29 mouse cellular contexts compared by ENCODE assay signal in genomic region chr7:122302538-122302937, GRCm38 (mm10). TPM values are rescaled to one million over a fixed set of nuclear protein-coding genes. Genes with fewer than 3 reads are reported as not detected.
DNase-seq lines count a peak whose midpoint lies in the region; ATAC-seq and TF ChIP-seq lines count a peak whose summit lies in the region.
"Had no signal": no experiment of that assay in that cellular context is flagged by ENCODE, and none has a peak within 500 bp of the region (broad histone marks: within the 10 kb centered on the region; RNA-seq: fewer than 3 reads in every experiment).

No protein-coding gene starts in this region.

- H3K4me2 ChIP-seq in heart, embryonic 12.5 days: no peak overlapping the region
- H3K4me2 ChIP-seq: embryonic facial prominence, embryonic 13.5 days; forebrain, embryonic 12.5 days; forebrain, embryonic 15.5 days; heart, embryonic 11.5 days; heart, embryonic 15.5 days; hindbrain, embryonic 13.5 days; intestine, embryonic 15.5 days had no signal

- peaks cover 54% of the 10 kb centered on the region for H3K4me1 ChIP-seq in cerebellum, adult 2 months (ENCODE audit: control insufficient read depth, insufficient read depth, low read length)
- no peaks in the 10 kb centered on the region for H3K4me1 ChIP-seq in heart, embryonic 12.5 days (replicated peaks)
- H3K4me1 ChIP-seq: embryonic facial prominence, embryonic 10.5 days; embryonic facial prominence, embryonic 13.5 days; forebrain, embryonic 12.5 days; forebrain, embryonic 15.5 days; heart, embryonic 15.5 days; intestine, embryonic 15.5 days had no signal

- H3K36me3 ChIP-seq in heart, embryonic 12.5 days: no peaks in the 10 kb centered on the region
- H3K36me3 ChIP-seq: embryonic facial prominence, embryonic 10.5 days; embryonic facial prominence, embryonic 13.5 days; forebrain, embryonic 12.5 days; forebrain, embryonic 15.5 days; heart, embryonic 15.5 days; hindbrain, embryonic 10.5 days; intestine, embryonic 15.5 days had no signal

- H3K27ac ChIP-seq in cerebellum, adult 2 months (ENCODE audit: insufficient read depth, low read length): peak overlapping the region; percentile 76
- peak overlapping the region; percentile 55 for H3K27ac ChIP-seq in layer of hippocampus, adult 2 months
- H3K27ac ChIP-seq in heart, embryonic 12.5 days (ENCODE audit: poor library complexity, severe bottlenecking): no peak overlapping the region
- H3K27ac ChIP-seq: embryonic facial prominence, embryonic 10.5 days; embryonic facial prominence, embryonic 13.5 days; forebrain, embryonic 12.5 days; forebrain, embryonic 15.5 days; gastrocnemius, adult 2 months; heart, embryonic 15.5 days; hindbrain, embryonic 10.5 days; hindbrain, embryonic 13.5 days; intestine, embryonic 15.5 days had no signal

- H3K9me3 ChIP-seq in heart, embryonic 12.5 days (replicated peaks): peaks cover 9% of the 10 kb centered on the region
- H3K9me3 ChIP-seq: embryonic facial prominence, embryonic 10.5 days; embryonic facial prominence, embryonic 13.5 days; forebrain, embryonic 15.5 days; heart, embryonic 15.5 days; hindbrain, embryonic 10.5 days; hindbrain, embryonic 13.5 days; intestine, embryonic 15.5 days had no signal

- ATAC-seq in heart, embryonic 12.5 days (ENCODE audit: insufficient number of reproducible peaks, low FRiP score): no peak
- ATAC-seq: forebrain, embryonic 15.5 days; hindbrain, embryonic 16.5 days; intestine, embryonic 15.5 days had no signal

- no peak for DNase-seq in cerebellum, adult 2 months
- no peak for DNase-seq in cerebellum, postnatal 25 days
- DNase-seq in layer of hippocampus, adult 2 months (ENCODE audit: low spot score in 2 of 2): peak in 1 of 2 experiments; percentile 48
- DNase-seq in layer of hippocampus, postnatal 25 days (ENCODE audit: extremely low spot score in 1 of 2, low spot score in 1 of 2): no peak
- peak; percentile 60 for DNase-seq in right cerebral cortex, adult 18-20 months
- no peak for DNase-seq in right cerebral cortex, postnatal 25 days
- DNase-seq: adrenal gland, adult 2 months; adrenal gland, postnatal 14 days; B cell, adult 2 months; cerebellum, postnatal 10 days; embryo, embryonic 11 days; gastrocnemius, adult 2 months; gastrocnemius, postnatal 14 days; heart, adult 11 months; heart, postnatal 10 days; heart, postnatal 36 days had no signal

- H3K4me3 ChIP-seq in cerebellum, adult 2 months (replicated peaks; ENCODE audit: insufficient read depth, low read depth, low read length): no peak overlapping the region
- no peak overlapping the region for H3K4me3 ChIP-seq in layer of hippocampus, adult 2 months
- H3K4me3 ChIP-seq in heart, embryonic 12.5 days: no peak overlapping the region
- H3K4me3 ChIP-seq: embryonic facial prominence, embryonic 10.5 days; embryonic facial prominence, embryonic 13.5 days; erythroblast, embryonic 14.5 days; forebrain, embryonic 12.5 days; forebrain, embryonic 15.5 days; gastrocnemius, adult 2 months; heart, embryonic 15.5 days; hindbrain, embryonic 10.5 days; hindbrain, embryonic 13.5 days; intestine, embryonic 15.5 days had no signal

- WGBS in cerebellum, adult 2 months: 68% methylated on average over 6 of the region's 6 CpGs
- 79% methylated on average over 6 of the region's 6 CpGs for WGBS in heart, embryonic 12.5 days

- no peak overlapping the region for H3K9ac ChIP-seq in heart, embryonic 12.5 days
- H3K9ac ChIP-seq: embryonic facial prominence, embryonic 13.5 days; forebrain, embryonic 12.5 days; forebrain, embryonic 15.5 days; heart, embryonic 15.5 days; hindbrain, embryonic 13.5 days; intestine, embryonic 15.5 days had no signal

- H3K27me3 ChIP-seq in cerebellum, adult 2 months (ENCODE audit: control insufficient read depth, insufficient read depth, low read length): no peaks in the 10 kb centered on the region
- H3K27me3 ChIP-seq in heart, embryonic 12.5 days (replicated peaks): no peaks in the 10 kb centered on the region
- H3K27me3 ChIP-seq: embryonic facial prominence, embryonic 13.5 days; forebrain, embryonic 12.5 days; forebrain, embryonic 15.5 days; heart, embryonic 15.5 days; hindbrain, embryonic 13.5 days; intestine, embryonic 15.5 days had no signal

- TF ChIP-seq CTCF in cerebellum, adult 2 months (IDR thresholded peaks at IDR 0.05; ENCODE audit: borderline replicate concordance, insufficient read depth, low read depth, low read length): no peak
- no peak for TF ChIP-seq CTCF in layer of hippocampus, adult 2 months (conservative IDR thresholded peaks at IDR 0.05)

- TF ChIP-seq POLR2A in cerebellum, adult 2 months (IDR thresholded peaks at IDR 0.05; ENCODE audit: borderline replicate concordance, insufficient read depth, low read length): no peak

RNA-seq across cellular contexts. Expression of gene Prkcb, which starts 14.0 kb away (rescaled TPM):
- polyA plus RNA-seq in cerebellum, adult 2 months (2012; rRNA removed): 311 and 324 TPM in 2 replicates
- 100 to 1,000 TPM; 788 to 796 TPM for total RNA-seq in layer of hippocampus, adult 2 months (2021)
- 100 to 1,000 TPM; 775 to 867 TPM for total RNA-seq in layer of hippocampus, postnatal 25 days (2021)
- polyA plus RNA-seq in heart, embryonic 12.5 days (2016; fragmentation: Nextera tagmentation; extraction: Ambion mirVana): 9.0 and 10.5 TPM in 2 replicates
- total RNA-seq: MEL had no signal
- polyA plus RNA-seq: erythroblast, embryonic 14.5 days had no signal
